Mouse (Mus musculus): Measurements from ENCODE around the gene Kcnn1.
"Not testable (repeated sequence)": the region's sequence is repeated elsewhere in the genome, so short reads cannot be mapped to it uniquely, and the experiment has no call there.

Kcnn1 gene

DNA sequence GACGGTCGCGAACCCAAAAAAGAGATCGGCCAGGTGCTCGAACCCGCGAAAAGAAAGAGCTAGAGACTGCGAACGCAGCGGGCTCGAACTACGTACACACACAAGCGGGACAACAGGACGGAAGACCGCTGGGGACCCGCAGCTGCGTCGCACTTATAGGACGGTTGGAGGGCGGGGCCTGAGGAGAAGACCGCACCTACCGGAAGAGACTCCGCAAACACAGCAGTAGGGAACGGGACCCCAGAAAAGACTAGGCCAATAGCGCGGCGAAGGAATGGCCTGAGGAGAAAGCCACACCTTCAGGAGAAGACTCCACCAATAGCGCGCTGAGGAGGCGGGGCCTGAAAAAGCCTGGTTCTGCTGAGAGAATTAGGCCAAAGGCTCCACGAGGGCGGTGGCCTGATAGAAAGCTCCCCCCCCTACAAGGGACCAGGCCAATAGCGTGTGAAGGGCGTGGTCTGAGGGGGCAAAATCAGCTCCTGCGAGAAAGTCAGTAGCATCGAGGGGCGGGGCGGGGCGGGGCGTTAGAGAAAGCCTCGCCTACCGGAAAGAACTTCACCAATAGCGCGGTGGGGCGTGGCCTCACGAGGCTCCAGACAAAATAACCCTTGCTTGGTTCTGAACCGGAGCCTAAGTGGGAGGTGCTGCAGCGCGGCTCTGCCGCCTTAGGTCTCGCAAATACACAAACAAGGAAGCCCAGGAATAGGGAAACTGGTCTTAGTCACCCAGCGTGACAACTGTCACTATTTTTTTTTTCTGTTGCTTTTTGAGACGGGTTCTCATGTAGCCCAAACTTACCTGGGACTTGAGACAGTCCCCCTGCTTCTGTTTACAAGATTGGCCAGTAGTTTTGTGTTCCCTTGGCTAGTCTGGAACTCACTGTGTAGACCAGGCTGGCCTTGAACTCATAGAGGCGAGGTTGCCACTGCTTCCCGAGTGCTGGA is 23.4 kb downstream of the Kcnn1 start, which contains the start of gene Arrdc2:
Gene Arrdc2, minus strand, starts transcription at position 313 of the 944 bp plus-strand sequence.
- DNase-seq = peak; percentile 98

DNA sequence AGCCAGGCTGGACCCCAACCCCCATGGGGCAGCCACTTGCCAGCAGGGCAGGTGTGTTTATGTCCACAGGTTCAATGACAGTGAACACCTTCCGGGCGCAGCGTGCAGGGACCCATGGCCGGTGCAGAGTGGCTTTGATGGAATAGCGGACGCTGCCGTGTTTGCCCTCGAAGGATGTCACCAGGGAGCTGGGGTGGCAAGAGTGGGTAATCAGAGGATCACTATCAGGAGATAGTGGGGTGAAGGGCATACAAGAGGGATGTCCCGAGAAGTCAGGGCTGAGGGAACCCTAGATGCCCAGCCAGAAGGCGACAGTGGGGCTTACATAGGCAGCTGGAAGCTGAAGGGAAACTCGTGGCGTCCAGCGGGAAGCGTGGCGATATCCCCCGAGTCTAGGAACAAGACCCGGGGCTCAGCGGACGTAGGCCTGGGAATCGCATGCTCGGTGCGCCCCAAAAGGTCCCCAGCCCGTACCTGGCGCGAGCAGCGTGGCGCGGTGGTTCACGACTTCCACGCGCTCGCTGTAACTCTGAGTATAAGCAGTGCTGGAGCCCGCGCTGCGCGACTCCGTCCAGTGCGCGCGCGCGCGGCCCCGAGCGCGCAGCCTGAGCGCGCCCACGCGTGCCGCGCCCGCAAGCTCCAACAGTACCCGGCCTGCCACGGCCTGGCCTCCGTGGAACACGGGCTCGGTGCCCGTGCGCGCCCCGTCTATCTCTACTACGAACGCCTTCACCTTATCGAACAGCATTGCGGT is 24.2 kb downstream of the Kcnn1 start:
- no peak for DNase-seq

DNA sequence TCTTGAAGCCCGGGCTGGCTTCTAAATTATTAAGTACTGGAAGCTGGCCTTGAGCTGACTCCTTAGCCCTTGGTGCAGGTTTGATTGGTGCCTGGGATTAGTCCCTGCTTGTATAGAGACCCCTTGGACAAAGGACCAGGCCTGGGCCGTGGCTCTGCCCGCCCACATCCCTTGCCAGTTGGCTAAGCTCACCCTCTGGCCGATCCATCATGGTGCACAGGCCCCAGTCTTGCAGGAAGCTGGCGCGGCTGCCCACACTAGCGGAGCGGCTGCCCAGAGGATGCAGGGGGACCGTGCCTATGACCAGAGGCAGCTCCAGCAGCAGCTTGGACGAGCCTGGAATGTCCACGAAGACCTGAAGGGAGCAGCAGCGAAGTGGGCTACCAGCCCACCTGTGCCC is 26.4 kb downstream of the Kcnn1 start:
- no peak for DNase-seq

DNA sequence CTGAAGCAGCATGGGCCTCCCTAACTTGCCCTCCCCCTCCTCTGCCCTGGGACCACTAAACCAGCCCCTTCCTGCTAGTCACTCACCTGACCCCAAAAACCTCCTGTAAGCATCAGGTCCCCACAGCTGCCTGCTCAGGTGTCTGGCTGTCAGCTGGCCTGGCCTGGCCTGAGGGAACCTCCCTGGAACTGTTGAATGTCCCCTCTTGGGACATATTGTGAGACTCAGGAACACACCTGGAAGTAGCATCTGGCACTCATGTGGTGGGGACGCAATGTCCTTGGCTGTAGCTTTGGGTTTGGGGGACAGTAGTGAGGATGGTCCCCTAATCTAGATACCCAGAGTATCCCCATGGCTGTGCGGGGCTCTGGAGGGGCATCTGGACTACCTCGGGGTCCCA is 29.0 kb downstream of the Kcnn1 start:
- DNase-seq = no peak

GRCm38 (mm10) chr8:70833520-70833919 is 29.5 kb downstream of the Kcnn1 start:
- no peak for DNase-seq

DNA sequence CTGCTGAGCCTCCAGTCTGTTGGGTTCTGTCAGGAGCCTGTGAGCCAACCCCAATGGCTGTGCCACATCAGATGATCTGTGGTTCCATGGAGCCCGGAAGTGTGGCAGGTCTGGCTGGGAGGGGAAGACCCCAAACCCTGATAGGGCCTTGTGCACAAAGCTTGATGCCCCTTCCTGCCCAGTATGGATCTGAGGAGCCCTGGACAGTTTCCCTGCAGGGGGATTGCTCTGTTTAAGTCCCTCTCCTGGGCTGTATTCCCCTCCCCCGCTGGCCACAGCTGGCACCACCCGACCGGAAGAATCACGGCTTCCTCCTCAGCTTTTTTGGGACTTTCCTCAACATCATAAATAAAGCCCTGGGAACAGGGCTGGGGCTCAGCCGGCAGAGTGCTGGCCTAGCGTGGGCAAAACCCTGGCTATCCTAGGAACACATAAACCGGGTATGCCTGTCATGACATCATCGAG is 30.0 kb downstream of the Kcnn1 start:
- DNase-seq = no peak

- DNase-seq = no peak
These were observed 30.7 kb downstream of the Kcnn1 start for GRCm38 (mm10) chr8:70832371-70832770.

GRCm38 (mm10) chr8:70831517-70831916 is 31.5 kb downstream of the Kcnn1 start:
- no peak for DNase-seq

DNA sequence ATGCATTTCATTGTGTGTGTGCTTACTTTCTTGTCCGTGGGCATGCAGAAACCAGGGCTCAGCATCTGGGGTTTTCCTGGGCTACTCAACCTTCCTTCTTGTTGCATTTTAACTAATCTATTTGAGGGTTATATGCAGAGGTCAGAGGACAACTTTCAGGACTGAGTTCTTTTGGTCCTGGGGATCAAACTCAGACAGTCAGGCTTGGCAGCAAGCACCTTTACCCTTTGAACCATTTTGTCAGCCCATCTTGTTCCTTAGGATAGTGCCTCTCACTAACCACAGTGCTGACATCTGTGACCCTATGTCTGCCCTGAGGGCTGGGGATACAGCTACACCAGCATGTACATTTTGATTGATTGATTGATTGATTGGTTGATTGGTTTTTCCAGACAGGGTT is 35.3 kb downstream of the Kcnn1 start:
- no peak for DNase-seq

DNA sequence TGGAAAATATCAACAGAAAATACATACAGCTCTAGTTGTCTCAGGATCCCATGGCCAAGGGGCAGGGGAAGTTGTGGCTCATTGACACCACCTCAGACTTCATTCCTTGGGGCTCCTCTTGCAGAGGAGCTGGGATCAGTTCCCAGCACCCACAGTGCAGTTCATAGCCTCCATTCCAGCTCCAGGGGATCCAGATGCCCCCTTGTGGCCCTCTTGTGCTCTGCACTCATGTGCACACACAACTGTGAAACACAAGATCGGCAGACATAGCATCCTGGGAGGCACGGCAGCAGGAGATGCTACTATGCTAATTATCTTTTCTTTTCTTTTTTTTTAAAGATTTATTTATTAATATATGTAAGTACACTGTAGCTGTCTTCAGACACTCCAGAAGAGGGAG is 36.0 kb downstream of the Kcnn1 start:
- DNase-seq = no peak

GRCm38 (mm10) chr8:70825816-70826215 is 37.2 kb downstream of the Kcnn1 start:
- no peak for DNase-seq

DNA sequence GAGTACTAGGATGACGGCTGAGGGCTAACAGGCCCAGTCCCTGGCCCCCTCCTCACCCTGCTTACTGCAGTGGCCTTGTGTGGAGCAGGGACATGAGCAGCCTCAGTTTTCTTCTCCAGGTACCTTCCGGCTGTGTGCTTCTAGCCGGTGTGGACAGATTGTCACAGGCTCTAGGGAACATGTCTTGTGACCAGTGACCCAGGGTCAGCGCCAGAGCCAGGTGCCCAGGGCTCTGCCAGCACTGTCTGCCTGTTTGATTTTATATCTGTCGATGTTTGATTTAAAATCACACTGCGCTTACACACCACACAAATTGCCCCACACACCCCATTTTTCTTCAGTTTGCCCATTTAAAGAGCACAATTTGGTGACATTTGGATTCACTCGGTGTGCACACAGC is 39.3 kb downstream of the Kcnn1 start:
- DNase-seq = no peak

DNA sequence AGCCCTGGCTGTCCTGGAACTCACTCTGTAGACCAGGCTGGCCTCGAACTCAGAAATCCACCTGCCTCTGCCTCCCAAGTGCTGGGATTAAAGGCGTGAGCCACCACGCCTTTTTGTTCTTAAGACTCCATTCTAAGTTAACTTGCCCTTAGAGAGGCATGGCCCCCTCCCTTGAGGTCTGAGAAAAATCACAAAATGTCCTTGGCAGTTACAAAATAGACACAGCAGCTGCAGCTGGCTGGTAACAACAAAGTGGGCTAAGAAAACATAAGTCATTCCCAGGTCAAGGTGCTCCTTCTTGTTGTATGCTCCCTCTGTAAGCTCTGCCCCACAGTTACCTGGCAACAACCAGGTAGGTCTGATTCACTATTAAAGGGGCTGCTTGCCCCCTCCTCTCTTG is 40.5 kb downstream of the Kcnn1 start:
- not testable (repeated sequence) for DNase-seq

- DNase-seq = no peak
These were observed 41.1 kb downstream of the Kcnn1 start for GRCm38 (mm10) chr8:70821992-70822391.

- DNase-seq = no peak
These were observed 41.6 kb downstream of the Kcnn1 start for GRCm38 (mm10) chr8:70821399-70821962.

GRCm38 (mm10) chr8:70820101-70820935 is 42.7 kb downstream of the Kcnn1 start:
- no peak for DNase-seq

DNA sequence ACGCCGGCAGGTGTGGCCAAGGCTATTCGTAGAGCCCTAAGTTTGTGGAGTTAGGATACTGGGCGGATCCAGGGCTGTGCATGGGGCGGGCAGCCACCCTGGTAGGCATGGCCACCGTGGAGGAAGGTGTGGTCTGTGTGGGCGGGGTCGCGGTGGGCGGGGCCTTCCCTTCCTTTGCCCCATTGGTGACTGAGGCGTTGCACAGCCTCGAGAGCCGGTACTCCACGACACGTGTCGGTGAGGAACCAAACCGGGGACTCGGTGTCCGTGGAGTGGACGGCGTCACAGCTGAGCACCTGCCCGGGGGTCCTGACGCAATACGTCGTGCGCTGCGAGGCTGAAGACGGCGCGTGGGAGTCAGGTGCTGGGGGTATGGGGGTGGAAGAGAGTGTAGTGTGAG is 46.4 kb downstream of the Kcnn1 start:
- DNase-seq = no peak

GRCm38 (mm10) chr8:70812885-70813284 is 50.2 kb downstream of the Kcnn1 start:
- DNase-seq = no peak

DNA sequence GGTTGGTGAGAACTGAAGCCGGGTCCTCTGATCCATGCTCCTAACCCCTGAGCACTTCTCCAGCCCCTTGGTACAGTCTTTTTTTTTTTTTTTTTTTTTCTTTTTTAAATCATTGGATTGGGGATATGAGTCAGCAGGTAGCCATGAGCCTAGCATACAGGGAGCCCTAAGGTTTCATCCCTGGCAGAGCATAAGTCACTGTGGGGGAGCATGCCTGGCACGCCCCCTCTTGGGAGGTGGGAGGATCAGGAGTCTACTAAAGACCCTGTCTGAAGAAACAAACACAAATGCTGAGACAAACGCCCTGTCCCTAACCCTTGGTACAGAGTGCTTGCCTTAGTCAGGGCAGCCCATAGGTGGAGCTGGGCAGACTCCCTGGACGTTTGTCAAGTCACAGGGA is 51.0 kb downstream of the Kcnn1 start:
- no peak for DNase-seq

- DNase-seq = no peak
These were observed 51.9 kb downstream of the Kcnn1 start for GRCm38 (mm10) chr8:70810962-70811680.

DNA sequence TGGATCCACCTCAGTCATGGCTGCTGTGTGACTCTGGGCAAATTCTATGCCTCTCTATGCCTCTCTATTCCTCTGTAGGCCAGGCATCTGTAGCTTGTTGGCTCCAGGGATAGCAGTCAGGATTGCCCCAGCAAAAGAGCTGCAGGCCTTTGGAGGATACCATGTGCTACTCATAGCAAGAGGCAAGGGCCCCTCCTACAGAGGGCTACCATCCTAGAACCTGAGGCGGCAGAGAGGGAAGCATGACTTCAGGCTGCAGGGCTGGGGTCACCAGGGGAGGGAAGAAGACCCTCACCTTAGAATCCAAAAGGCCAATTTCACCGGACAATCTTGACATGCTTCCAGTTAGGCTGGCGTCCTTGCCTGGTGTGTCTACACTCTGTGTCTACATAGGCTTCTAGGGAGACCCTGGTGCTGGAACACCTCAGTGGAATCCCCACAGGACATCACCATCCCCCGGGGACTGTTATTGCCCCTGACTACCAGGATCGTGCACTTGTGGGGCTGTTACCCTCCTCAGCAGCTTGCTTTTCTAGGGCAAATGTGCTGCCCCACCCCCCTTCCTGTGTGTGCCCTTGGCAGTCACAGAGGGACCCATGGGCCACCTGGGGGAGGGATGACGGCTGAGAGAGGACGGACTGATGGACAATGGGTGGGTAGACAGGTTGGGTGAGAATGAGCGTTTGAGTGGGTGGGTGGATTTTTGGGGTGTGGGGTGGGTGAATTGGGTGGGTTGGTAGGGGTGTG is 53.9 kb downstream of the Kcnn1 start:
- no peak for DNase-seq

Measured in cerebellum, adult 11 months (tissue).